Mouse (Mus musculus) liver, adult (tissue): Measurements from ENCODE around the gene Bean1.

ENCODE experiments used
- GATA4 ChIP-seq: IDR thresholded peaks from 2 replicates; pipeline ENCODE4 v1.6.1; 2014; ENCODE audit warnings: mild to moderate bottlenecking, low read length; ENCODE audit not compliant: insufficient replicate concordance

Bean1 gene

GRCm38 (mm10) chr8:104248276-104248675 lies 78.0 kb downstream of the Bean1 start, which contains the start of gene Tk2:
Tk2 (minus strand) TSS chr8:104248558.
- no peak for TF ChIP-seq GATA4

- TF ChIP-seq GATA4 = no peak
Measured at GRCm38 (mm10) chr8:104249442-104249996, 79.3 kb downstream of the Bean1 start.

DNA sequence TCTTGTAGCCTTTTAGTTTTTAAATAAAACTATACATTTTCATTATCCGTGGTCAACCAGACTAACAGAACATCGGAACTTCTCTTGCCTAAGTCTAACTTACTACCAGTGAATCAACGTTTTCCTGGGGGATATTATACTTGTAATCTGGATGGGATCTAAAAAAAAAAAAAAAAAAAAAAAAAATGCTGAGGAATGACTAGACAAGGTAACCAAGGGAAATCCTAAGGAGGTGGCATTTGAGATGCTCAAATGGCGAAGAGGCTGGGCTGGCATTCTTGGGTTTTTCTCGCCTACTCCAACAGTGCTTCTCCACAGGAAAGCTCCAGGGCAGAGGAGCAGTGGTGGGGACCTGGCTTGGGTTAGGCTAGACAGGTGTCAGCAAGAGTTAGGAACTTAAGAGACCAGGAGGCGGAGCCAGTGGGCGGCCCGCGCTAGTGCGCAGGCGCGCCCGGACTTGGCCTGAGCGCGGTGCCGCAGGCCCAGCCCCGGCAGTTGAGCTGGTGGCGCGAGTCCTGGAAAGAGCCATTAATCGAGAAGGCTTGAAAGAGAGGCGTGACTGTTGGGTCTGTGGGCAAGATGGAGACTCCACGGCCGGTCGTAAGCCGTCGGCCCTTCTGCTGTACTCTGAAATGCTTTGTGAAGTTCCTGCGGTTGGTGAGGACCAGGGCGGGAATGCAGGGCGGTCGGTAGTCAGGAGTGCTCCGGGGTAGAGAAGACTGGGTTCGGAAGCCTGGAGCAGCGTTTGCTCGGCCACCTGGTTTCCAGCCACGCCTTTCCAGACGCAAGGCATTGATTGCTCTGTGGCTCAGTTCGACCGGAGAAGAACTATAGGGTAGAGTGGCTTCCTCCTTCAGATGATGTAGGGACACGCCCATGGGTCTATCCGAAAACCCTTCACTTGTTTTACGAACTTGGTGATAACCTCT lies 80.5 kb downstream of the Bean1 start, which contains the start of gene Cklf:
TSS of gene Cklf (plus strand) at position 423 of the 929 bp plus-strand sequence.
- no peak; the same call in 1 of the 2 replicates for TF ChIP-seq GATA4

DNA sequence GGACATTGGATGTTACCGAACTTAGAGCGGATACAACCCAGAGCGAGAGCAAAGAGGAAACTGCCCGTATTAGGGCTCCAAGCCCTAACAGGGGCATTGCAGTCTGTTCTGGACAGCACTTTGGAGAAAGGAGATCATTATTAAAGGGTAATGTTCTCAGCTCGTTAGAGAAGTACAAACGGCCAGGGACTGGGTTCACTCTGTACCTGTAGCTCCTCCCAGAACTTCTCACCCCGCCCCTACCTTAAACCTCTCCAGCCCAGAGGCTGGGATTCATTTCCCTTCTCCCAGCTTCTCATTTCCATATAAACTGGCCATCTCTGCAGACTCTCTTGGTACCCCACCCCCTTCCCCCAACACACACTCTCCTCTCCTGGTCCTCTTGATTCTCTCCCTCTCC lies 81.2 kb downstream of the Bean1 start:
- no peak for TF ChIP-seq GATA4

DNA sequence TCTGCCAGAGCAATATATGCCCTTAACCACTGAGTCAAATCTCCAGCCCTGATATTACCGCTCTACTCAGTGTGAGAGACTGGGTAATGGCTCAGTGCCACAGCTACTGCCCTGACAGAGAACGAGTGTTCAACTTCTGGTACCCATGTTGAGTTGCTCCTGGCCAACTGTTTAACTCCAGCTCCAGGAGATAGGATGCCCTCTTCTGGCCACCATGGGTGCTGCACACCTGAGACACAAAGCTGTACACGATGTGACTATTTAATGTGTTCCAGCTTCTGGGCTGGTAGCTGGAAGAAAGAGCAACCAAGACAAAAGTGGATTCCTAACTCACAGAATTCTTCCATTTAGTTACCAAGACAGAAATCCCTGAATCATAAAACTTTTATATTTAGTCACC lies 82.8 kb downstream of the Bean1 start:
- no peak for TF ChIP-seq GATA4

- no peak for TF ChIP-seq GATA4
Measured at GRCm38 (mm10) chr8:104268368-104268767, 98.1 kb downstream of the Bean1 start.
